Mouse (Mus musculus): Measurements from ENCODE around the gene Ppp5c. TPM values are rescaled to one million over a fixed set of nuclear protein-coding genes. Genes with fewer than 3 reads are reported as not detected.

The Ppp5c gene
- total and polyA plus RNA-seq, 3 experiments = 94.2 to 249 (median 178) TPM

DNA sequence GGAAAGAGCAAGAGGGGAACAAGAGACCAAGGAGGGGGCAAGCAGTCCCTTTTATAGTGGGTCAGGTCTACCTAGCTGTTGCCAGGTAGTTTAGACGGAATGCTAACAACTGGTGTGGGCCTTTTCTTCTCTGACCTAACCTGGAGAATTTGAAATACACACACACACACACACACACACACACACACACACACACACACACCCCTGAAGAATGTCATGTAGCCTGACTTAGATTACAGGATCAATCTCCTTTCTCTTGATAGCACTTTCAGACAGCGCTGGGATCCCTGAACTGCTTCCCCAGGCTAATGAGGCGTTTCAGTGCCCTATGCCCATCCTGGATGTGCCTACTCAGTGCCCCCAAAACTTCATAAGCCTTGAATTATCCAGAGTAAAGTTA, 49.1 kb downstream of the Ppp5c start:
- no peak overlapping the region for H3K9ac ChIP-seq (ENCODE audit: control insufficient read depth, low read depth, low read length, poor library complexity, severe bottlenecking)
- TF ChIP-seq RCOR1 (IDR thresholded peaks at IDR 0.05; ENCODE audit: low read depth, low read length) (no peak), USF1 (IDR thresholded peaks at IDR 0.05; ENCODE audit: low read depth, low read length) (no peak), MYB (IDR thresholded peaks at IDR 0.05; ENCODE audit: low read depth, low read length) (no peak), MAX (IDR thresholded peaks at IDR 0.05; ENCODE audit: low read length) (no peak), TAL1 (IDR thresholded peaks at IDR 0.05; ENCODE audit: low read length) (no peak), BHLHE40 (IDR thresholded peaks at IDR 0.05; ENCODE audit: borderline replicate concordance, low read depth, low read length) (no peak), TBP (IDR thresholded peaks at IDR 0.05; ENCODE audit: low read depth, low read length) (no peak), POLR2AphosphoS2 (IDR thresholded peaks at IDR 0.05; ENCODE audit: low read length) (no peak), E2F4 (IDR thresholded peaks at IDR 0.05; ENCODE audit: borderline replicate concordance, low read depth, low read length) (no peak), ZNF384 (IDR thresholded peaks at IDR 0.05; ENCODE audit: low read depth, low read length) (no peak), NRF1 (IDR thresholded peaks at IDR 0.05; ENCODE audit: insufficient read depth, low read depth, low read length, poor library complexity, severe bottlenecking) (no peak), MEF2A (IDR thresholded peaks at IDR 0.05; ENCODE audit: extremely low read depth, insufficient replicate concordance, low read depth, low read length, poor library complexity, severe bottlenecking) (no peak), MXI1 (IDR thresholded peaks at IDR 0.05; ENCODE audit: low read depth, low read length) (no peak)
- H3K36me3 ChIP-seq (ENCODE audit: control insufficient read depth in 1 of 2, insufficient read depth in 2 of 2, low read length in 2 of 2) = no peaks in the 10 kb centered on the region; a peak in 1 of 4 replicates
- H3K9me3 ChIP-seq (replicated peaks; ENCODE audit: insufficient read depth, low read length) = no peaks in the 10 kb centered on the region
- DNase-seq (ENCODE audit: low read depth, low spot score) = no peak
- no peaks in the 10 kb centered on the region for H3K27me3 ChIP-seq (ENCODE audit: control insufficient read depth in 1 of 2, insufficient read depth in 2 of 2, low read length in 2 of 2)
- no peak overlapping the region for H3K4me3 ChIP-seq (ENCODE audit: control insufficient read depth in 1 of 2, insufficient read depth in 1 of 2, low read depth in 2 of 2, low read length in 2 of 2)
- no peak overlapping the region for H3K27ac ChIP-seq (ENCODE audit: control insufficient read depth, low read depth, low read length)
- no peaks in the 10 kb centered on the region; a peak in 1 of 4 replicates for H3K4me1 ChIP-seq (ENCODE audit: control insufficient read depth in 1 of 2, insufficient read depth in 2 of 2, low read length in 2 of 2)
- no peaks in the 10 kb centered on the region for H3K79me2 ChIP-seq (ENCODE audit: control insufficient read depth, insufficient read depth, low read length, poor library complexity)

DNA sequence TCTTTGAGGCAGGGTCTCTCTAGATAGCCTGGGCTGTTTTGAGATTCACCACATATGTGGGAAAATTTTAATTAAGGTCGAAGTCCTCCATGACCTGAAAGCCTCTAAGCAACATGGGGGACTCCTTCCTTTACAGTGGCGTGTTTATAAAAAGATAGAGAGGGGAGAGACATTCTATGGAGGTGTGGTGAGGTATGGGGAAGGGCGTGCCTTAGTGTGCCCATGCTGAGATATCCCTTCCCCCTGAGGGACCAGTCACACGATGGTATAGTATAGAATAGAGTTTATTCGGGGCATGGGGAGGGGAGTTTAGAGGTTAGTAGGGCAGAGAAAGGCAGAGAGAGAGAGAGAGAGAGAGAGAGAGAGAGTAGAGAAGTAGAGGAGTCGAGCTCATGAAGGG, 49.6 kb downstream of the Ppp5c start:
- Histone ChIP-seq H3K4me1 (ENCODE audit: control insufficient read depth in 1 of 2, insufficient read depth in 2 of 2, low read length in 2 of 2) (no peaks in the 10 kb centered on the region; a peak in 1 of 4 replicates), H3K79me2 (ENCODE audit: control insufficient read depth, insufficient read depth, low read length, poor library complexity) (no peaks in the 10 kb centered on the region), H3K9me3 (replicated peaks; ENCODE audit: insufficient read depth, low read length) (no peaks in the 10 kb centered on the region), H3K27ac (ENCODE audit: control insufficient read depth, low read depth, low read length) (no peak overlapping the region), H3K9ac (ENCODE audit: control insufficient read depth, low read depth, low read length, poor library complexity, severe bottlenecking) (no peak overlapping the region), H3K4me3 (ENCODE audit: control insufficient read depth in 1 of 2, insufficient read depth in 1 of 2, low read depth in 2 of 2, low read length in 2 of 2) (no peak overlapping the region), H3K36me3 (ENCODE audit: control insufficient read depth in 1 of 2, insufficient read depth in 2 of 2, low read length in 2 of 2) (no peaks in the 10 kb centered on the region; a peak in 1 of 4 replicates), H3K27me3 (ENCODE audit: control insufficient read depth in 1 of 2, insufficient read depth in 2 of 2, low read length in 2 of 2) (no peaks in the 10 kb centered on the region)
- no peak for DNase-seq (ENCODE audit: low read depth, low spot score)
- TF ChIP-seq GATA1 (IDR thresholded peaks at IDR 0.05; ENCODE audit: low read depth, low read length) (no peak), CTCF (IDR thresholded peaks at IDR 0.05 in 2 of 3, conservative IDR thresholded peaks at IDR 0.05 in 1 of 3; ENCODE audit: control insufficient read depth in 1 of 3, insufficient read depth in 1 of 3, low read depth in 2 of 3, low read length in 3 of 3, poor library complexity in 1 of 3, severe bottlenecking in 1 of 3) (no peak), ZC3H11A (IDR thresholded peaks at IDR 0.05; ENCODE audit: low read depth, low read length) (no peak), ELF1 (IDR thresholded peaks at IDR 0.05; ENCODE audit: low read depth, low read length) (no peak), MAZ (IDR thresholded peaks at IDR 0.05; ENCODE audit: low read depth, low read length) (no peak), ZKSCAN1 (IDR thresholded peaks at IDR 0.05; ENCODE audit: low read depth, low read length) (no peak), SIN3A (IDR thresholded peaks at IDR 0.05; ENCODE audit: low read length) (no peak), MAFK (IDR thresholded peaks at IDR 0.05; ENCODE audit: borderline replicate concordance, low read depth, low read length) (no peak), HCFC1 (IDR thresholded peaks at IDR 0.05; ENCODE audit: low read depth, low read length) (no peak), KAT2A (conservative IDR thresholded peaks at IDR 0.05; ENCODE audit: low read depth, low read length) (no peak), POLR2A (IDR thresholded peaks at IDR 0.05; ENCODE audit: control insufficient read depth in 1 of 2, insufficient read depth in 1 of 2, low read depth in 1 of 2, low read length in 2 of 2, poor library complexity in 1 of 2) (no peak), USF2 (IDR thresholded peaks at IDR 0.05; ENCODE audit: borderline replicate concordance in 1 of 2, insufficient read depth in 1 of 2, low read depth in 1 of 2, low read length in 2 of 2) (no peak), MXI1 (IDR thresholded peaks at IDR 0.05; ENCODE audit: low read depth, low read length) (no peak), ZMIZ1 (IDR thresholded peaks at IDR 0.05; ENCODE audit: low read depth, low read length) (no peak), CHD2 (IDR thresholded peaks at IDR 0.05; ENCODE audit: low read length) (no peak), TBP (IDR thresholded peaks at IDR 0.05; ENCODE audit: low read depth, low read length) (no peak), SMC3 (IDR thresholded peaks at IDR 0.05; ENCODE audit: low read depth, low read length) (no peak)
